Mouse (Mus musculus) spleen, postnatal 10 days (tissue): ENCODE data around the gene Kank3.
A peak's percentile ranks its signal among the peaks of the same experiment; 100 is the strongest.

Experiments
- DNase-seq, 2 experiments: peaks; one replicate each; pipeline ENCODE4 v3.0.0; 2021 to 2022; ENCODE audit warnings: low spot score in 2 of 2

The Kank3 gene

GRCm38 (mm10) chr17:33810334-33811141 is at the start of gene Kank3:
Kank3 (plus strand) TSS chr17:33810519.
- peak; percentile 82 to 89 for DNase-seq

GRCm38 (mm10) chr17:33766389-33766788 is 43.9 kb upstream of the Kank3 start:
- no peak for DNase-seq

GRCm38 (mm10) chr17:33771617-33772016 is 38.7 kb upstream of the Kank3 start:
- no peak for DNase-seq

- DNase-seq = no peak
Measured at GRCm38 (mm10) chr17:33773426-33773825, 36.9 kb upstream of the Kank3 start.

GRCm38 (mm10) chr17:33773871-33774572 is 36.3 kb upstream of the Kank3 start:
- DNase-seq = no peak

GRCm38 (mm10) chr17:33774573-33775155 is 35.7 kb upstream of the Kank3 start:
- DNase-seq = no peak

GRCm38 (mm10) chr17:33775287-33775686 is 35.0 kb upstream of the Kank3 start:
- no peak for DNase-seq

GRCm38 (mm10) chr17:33779271-33779966 is 30.9 kb upstream of the Kank3 start:
- DNase-seq = peak; percentile 11 to 51

- no peak for DNase-seq
Measured at GRCm38 (mm10) chr17:33779967-33780295, 30.4 kb upstream of the Kank3 start.

GRCm38 (mm10) chr17:33780431-33780830 is 29.9 kb upstream of the Kank3 start:
- no peak for DNase-seq

- peak; percentile 56 to 79 for DNase-seq
Measured at GRCm38 (mm10) chr17:33781124-33781977, 29.0 kb upstream of the Kank3 start, which contains the start of gene Angptl4. Angptl4 (minus strand) TSS chr17:33781830.

- no peak for DNase-seq
Measured at GRCm38 (mm10) chr17:33782067-33782466, 28.3 kb upstream of the Kank3 start.

GRCm38 (mm10) chr17:33783408-33783807 is 26.9 kb upstream of the Kank3 start:
- peak in 1 of 2 experiments; percentile 54 for DNase-seq

- no peak for DNase-seq
Measured at GRCm38 (mm10) chr17:33784939-33785338, 25.4 kb upstream of the Kank3 start.

- no peak for DNase-seq
Measured at GRCm38 (mm10) chr17:33786375-33786774, 23.9 kb upstream of the Kank3 start.

GRCm38 (mm10) chr17:33788732-33789131 is 21.6 kb upstream of the Kank3 start:
- no peak for DNase-seq

GRCm38 (mm10) chr17:33798306-33798705 is 12.0 kb upstream of the Kank3 start:
- no peak for DNase-seq

GRCm38 (mm10) chr17:33799277-33799676 is 11.0 kb upstream of the Kank3 start:
- DNase-seq = no peak

- DNase-seq = no peak
Measured at GRCm38 (mm10) chr17:33802221-33802620, 8.1 kb upstream of the Kank3 start.

GRCm38 (mm10) chr17:33804205-33804604 is 6.1 kb upstream of the Kank3 start:
- no peak for DNase-seq

- DNase-seq = no peak
Measured at GRCm38 (mm10) chr17:33804745-33805144, 5.6 kb upstream of the Kank3 start.
